Mouse (Mus musculus): ENCODE data around the gene Slc44a5. TPM values are rescaled to one million over a fixed set of nuclear protein-coding genes. Genes with fewer than 3 reads are reported as not detected.

Slc44a5 gene
- total RNA-seq, 2 experiments from 2014 or later = 9.0 to 9.3 TPM

DNA sequence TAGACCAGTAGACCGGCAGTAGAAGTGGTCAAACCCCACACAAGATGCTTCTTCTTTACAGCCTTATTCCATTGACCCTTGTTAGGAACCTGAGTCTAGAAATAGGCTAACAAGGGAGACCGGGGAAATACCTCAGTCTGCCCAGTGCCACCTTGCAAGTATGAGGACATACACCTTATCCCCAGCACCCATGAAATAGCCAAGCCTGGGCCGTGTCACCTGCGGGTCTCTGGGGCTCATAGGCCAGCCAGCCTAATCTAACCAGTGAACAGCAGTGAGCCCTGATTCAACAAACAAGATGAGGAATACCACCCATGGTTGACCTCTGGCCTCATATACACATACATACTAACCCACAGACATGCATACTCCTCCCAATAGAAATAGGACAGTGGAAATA, 142.2 kb downstream of the Slc44a5 start:
- H3K27ac ChIP-seq = no peak overlapping the region
- intact Hi-C loops (cut with DNase I) = no loop called here
- TF ChIP-seq CTCF (IDR thresholded peaks at IDR 0.05) = no peak
- no peak overlapping the region for H3K4me3 ChIP-seq
- no peak for DNase-seq (ENCODE audit: extremely low spot score in 1 of 2, low spot score in 2 of 2)

- H3K4me3 ChIP-seq = no peak overlapping the region
- H3K27ac ChIP-seq = no peak overlapping the region
- no peak for TF ChIP-seq CTCF (IDR thresholded peaks at IDR 0.05)
- intact Hi-C loops (cut with DNase I) = no loop called here
- DNase-seq (ENCODE audit: extremely low spot score in 1 of 2, low spot score in 2 of 2) = no peak
Observed at GRCm38 (mm10) chr3:154116000-154116399, 142.8 kb downstream of the Slc44a5 start.

DNA sequence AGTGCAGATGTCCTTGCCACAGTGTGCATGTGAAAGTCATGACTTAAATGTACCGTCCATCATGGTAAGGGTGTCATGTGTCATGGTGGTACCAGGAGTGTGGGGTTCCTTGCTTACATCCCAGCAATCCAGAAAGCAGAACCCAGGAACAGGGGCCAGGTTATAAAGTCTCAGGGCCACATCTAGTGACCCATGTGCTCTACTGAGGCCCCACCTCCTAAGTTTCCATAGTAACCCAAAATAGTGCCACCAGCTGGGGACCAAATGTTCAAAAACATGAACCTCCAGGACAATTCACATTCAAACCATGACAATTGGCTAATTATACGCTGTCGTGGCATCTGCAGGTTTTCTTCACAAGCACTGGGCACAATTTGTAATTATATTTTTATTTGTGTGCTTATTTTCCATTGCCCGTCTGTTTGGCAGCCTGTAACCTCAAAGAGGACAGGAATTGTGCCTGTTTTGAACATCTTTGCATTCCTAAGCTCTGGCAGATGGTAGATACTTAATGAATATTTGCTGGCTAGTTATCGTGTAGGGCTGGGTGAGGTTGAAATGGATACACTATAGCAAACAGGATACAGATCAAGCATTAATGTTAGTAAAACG, 145.9 kb downstream of the Slc44a5 start:
- Histone ChIP-seq H3K4me3 (no peak overlapping the region), H3K27ac (no peak overlapping the region)
- no peak for DNase-seq (ENCODE audit: extremely low spot score in 1 of 2, low spot score in 2 of 2)
- TF ChIP-seq CTCF (IDR thresholded peaks at IDR 0.05) = no peak
- intact Hi-C loops (cut with DNase I) = no loop called here

DNA sequence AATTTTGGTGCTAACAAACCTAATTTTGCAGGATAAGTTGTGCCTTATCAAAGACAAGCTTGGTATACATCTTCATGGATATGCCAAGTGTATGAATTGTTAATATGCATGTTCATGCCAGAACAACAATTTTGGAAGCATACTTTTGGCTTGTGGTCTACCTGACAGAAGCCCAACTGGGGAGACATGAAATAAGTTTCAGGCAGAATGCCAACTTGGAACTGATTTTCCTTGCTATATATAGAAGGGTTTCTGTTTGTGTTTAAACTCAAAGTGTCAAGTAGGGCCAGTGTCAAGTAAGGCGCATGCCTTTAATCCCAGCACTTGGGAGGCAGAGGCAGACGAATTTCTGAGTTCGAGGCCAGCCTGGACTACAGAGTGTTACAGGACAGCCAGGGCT, 149.3 kb downstream of the Slc44a5 start:
- TF ChIP-seq CTCF (IDR thresholded peaks at IDR 0.05) = no peak
- Histone ChIP-seq H3K4me3 (no peak overlapping the region), H3K27ac (no peak overlapping the region)
- intact Hi-C loops (cut with DNase I) = no loop called here
- no peak for DNase-seq (ENCODE audit: extremely low spot score in 1 of 2, low spot score in 2 of 2)

- no peak for DNase-seq (ENCODE audit: extremely low spot score in 1 of 2, low spot score in 2 of 2)
- intact Hi-C loops (cut with DNase I) = no loop called here
- Histone ChIP-seq H3K4me3 (no peak overlapping the region), H3K27ac (no peak overlapping the region)
- no peak for TF ChIP-seq CTCF (IDR thresholded peaks at IDR 0.05)
Observed at GRCm38 (mm10) chr3:154124890-154125575, 151.8 kb downstream of the Slc44a5 start.

DNA sequence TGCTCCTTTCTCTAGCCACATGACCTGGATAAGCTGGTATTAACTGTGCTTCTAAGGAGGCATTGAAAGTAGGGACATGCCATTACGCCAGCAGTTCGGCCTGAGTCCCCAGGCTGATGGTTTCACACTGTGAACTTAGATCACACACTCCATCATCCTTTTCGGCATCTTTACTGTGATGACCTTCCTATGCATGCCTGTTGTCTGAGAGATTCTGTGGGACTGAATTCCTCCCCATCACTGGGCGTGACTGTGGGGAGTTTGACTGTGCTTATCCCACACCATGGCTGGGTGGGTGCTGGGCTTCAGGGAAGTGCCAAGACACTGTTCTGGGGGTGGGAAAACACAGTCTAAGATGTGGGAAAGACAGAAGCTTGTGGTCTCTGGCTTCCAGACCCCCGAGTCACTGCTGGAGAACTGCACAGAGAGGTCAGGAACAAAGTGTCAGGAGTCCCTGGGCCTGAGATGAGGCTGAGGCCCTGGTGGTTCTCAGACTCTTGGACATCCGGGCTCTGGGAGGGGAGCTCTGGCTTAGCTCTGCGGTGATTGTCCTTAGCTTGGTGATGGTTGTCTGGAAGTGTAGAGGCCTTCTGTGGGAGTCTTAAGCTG, 152.6 kb downstream of the Slc44a5 start:
- intact Hi-C loops (cut with DNase I) = no loop called here
- TF ChIP-seq CTCF (IDR thresholded peaks at IDR 0.05) = no peak
- Histone ChIP-seq H3K4me3 (no peak overlapping the region), H3K27ac (no peak overlapping the region)
- no peak for DNase-seq (ENCODE audit: extremely low spot score in 1 of 2, low spot score in 2 of 2)

- Histone ChIP-seq H3K27ac (no peak overlapping the region), H3K4me3 (no peak overlapping the region)
- DNase-seq (ENCODE audit: extremely low spot score in 1 of 2, low spot score in 2 of 2) = no peak
- TF ChIP-seq CTCF (IDR thresholded peaks at IDR 0.05) = no peak
- intact Hi-C loops (cut with DNase I) = no loop called here
Observed at GRCm38 (mm10) chr3:154127246-154127645, 154.0 kb downstream of the Slc44a5 start.

GRCm38 (mm10) chr3:154129036-154129435, 155.8 kb downstream of the Slc44a5 start:
- Histone ChIP-seq H3K4me3 (no peak overlapping the region), H3K27ac (no peak overlapping the region)
- TF ChIP-seq CTCF (IDR thresholded peaks at IDR 0.05) = no peak
- intact Hi-C loops (cut with DNase I) = no loop called here
- no peak for DNase-seq (ENCODE audit: extremely low spot score in 1 of 2, low spot score in 2 of 2)

DNA sequence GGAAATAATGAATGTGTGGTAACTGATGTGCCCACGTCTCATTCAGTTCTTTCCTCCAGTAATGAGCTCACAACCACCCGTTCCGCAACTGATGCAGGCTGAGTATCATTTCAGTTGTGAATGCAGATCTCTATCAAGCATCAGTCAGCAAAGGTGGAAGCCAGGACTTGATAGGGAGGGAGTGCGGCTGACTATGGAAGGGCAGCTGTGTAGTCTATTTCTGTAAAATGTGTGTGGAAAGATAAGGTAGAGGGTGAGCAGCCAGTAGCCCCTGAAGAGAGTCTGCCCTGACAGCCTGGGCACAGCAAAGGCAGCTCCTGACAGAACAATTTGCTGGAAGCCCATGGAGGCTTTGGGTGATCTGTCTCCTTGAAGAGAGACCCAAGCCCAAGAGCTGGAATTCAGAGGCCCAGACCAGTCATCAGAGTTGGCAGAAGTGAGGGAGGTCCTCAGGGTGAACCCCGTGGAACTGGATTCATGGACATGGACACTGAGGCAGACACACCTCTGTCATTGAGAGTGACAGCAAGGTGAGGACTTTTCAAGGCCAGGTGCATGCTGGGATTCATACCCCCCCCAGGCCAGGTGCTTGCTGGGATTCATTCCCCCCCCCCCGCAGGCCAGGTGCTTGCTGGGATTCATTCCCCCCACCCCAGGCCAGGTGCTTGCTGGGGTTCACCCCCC, 157.3 kb downstream of the Slc44a5 start:
- TF ChIP-seq CTCF (IDR thresholded peaks at IDR 0.05) = no peak
- intact Hi-C loops (cut with DNase I) = no loop called here
- H3K4me3 ChIP-seq = no peak overlapping the region
- no peak for DNase-seq (ENCODE audit: extremely low spot score in 1 of 2, low spot score in 2 of 2)
- no peak overlapping the region for H3K27ac ChIP-seq

DNA sequence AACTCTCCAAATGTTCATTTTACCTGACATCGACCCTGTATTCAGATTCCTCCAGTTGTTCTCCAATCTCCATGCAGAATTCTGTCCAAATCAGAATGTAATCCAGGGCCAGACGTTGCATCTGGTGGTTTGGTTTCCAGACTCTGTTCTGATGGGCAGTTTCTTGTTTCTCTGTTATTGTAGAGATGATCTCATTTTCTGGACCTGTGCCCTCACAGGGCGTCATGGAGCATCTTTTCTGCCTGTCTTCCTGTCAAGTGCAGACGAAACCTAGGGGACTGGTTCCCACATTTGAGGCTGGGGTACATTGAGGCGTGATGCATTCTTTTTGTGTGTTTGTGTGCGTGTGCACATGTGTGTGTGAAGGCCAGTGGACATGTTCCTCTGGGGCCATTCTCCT, 160.8 kb downstream of the Slc44a5 start:
- intact Hi-C loops (cut with DNase I) = no loop called here
- DNase-seq (ENCODE audit: extremely low spot score in 1 of 2, low spot score in 2 of 2) = no peak
- Histone ChIP-seq H3K27ac (no peak overlapping the region), H3K4me3 (no peak overlapping the region)
- no peak for TF ChIP-seq CTCF (IDR thresholded peaks at IDR 0.05)

- H3K27ac ChIP-seq = no peak overlapping the region
- no peak for DNase-seq (ENCODE audit: extremely low spot score in 1 of 2, low spot score in 2 of 2)
- TF ChIP-seq CTCF (IDR thresholded peaks at IDR 0.05) = no peak
- H3K4me3 ChIP-seq = no peak overlapping the region
- intact Hi-C loops (cut with DNase I) = no loop called here
Observed at GRCm38 (mm10) chr3:154134701-154135100, 161.5 kb downstream of the Slc44a5 start.

DNA sequence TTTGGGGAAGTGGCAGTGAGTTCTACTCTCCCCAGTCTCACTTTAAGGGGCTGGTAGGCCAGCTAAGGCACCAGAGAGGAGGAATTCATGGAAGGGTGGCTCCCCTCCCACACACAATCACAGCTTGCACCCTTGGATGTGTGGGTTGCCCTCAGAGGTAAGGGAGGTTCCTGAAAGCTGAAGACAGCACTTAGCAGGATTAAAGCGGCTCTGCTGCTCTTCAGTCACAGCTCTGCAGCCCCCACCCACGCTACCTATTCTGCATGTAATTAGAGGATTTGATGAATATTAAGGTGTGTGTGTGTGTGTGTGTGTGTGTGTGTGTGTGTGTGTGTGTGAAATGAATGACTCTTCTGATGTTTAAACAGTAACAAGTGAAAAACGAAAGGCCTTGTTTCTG, 163.3 kb downstream of the Slc44a5 start:
- H3K4me3 ChIP-seq = no peak overlapping the region
- H3K27ac ChIP-seq = no peak overlapping the region
- no peak for DNase-seq (ENCODE audit: extremely low spot score in 1 of 2, low spot score in 2 of 2)
- intact Hi-C loops (cut with DNase I) = no loop called here
- no peak for TF ChIP-seq CTCF (IDR thresholded peaks at IDR 0.05)

Measured in left cerebral cortex, adult 2 months (tissue).